Mouse (Mus musculus) ovary, adult 18-20 months (tissue): Measurements from ENCODE around the gene Asxl1.
A peak's percentile ranks its signal among the peaks of the same experiment; 100 is the strongest.

Experiments
- DNase-seq: peaks from one replicate; pipeline ENCODE4 v3.0.0; 2022; ENCODE audit warnings: low spot score, mixed read lengths

The Asxl1 gene

DNA sequence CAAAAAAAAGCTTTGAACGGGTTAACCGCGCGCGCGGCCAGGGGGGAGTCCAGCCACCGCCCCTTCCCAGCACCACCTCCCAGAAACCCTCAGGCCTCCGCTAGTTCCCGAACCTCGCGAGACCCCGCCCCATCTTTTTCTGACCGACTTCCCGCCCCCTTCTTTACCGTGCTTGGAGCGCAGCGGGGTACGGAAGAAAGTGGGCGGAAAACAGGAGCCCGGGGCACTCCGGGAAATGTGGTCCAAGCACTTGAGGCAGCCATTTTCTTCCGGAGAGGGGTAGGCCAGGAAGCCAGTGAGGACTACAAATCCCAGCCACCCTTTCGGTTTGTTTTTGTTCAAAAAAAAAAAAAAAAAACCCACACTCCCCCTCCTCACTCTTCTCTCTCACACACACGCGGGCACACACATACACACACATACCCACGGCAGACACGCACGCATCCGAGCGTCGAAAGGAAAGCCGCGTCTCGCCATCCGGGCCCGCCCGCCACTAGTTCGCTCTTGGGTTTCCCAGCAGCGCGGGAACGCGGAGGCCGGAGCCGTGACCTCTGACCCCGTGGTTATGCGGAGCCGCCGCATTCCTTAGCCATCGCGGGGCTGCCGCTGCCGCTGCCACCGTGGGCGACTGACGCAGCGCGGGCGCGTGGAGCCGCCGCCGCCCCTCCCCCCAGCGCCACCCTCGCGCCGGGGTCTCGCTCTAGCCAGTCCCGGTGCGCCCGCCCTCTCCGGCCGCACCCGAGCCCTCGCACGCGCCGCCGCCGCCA, at the start of gene Asxl1:
Gene Asxl1, plus strand, starts transcription at position 376 of the 767 bp plus-strand sequence.
- peak; percentile 98 for DNase-seq

DNA sequence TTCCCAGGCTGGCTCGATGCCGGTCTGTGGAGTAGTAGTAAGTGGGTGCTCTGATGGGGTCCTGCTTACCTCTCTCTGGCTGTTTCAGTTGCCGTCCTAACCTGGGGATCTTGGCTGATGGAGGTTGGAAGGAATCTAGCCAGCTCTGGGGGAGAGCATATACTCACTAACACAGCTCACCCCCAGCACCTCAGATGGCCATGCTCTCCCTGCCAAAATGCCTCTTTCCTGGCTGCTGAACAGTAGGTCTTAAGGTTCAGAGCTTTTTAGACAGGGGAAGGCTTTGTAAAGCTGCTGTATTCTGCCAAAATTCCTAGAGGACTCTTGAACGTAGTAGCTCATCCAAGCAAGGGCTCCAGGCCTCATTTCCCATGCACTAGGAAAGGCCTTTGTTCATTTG, 47.9 kb upstream of the Asxl1 start:
- DNase-seq, result no peak

DNA sequence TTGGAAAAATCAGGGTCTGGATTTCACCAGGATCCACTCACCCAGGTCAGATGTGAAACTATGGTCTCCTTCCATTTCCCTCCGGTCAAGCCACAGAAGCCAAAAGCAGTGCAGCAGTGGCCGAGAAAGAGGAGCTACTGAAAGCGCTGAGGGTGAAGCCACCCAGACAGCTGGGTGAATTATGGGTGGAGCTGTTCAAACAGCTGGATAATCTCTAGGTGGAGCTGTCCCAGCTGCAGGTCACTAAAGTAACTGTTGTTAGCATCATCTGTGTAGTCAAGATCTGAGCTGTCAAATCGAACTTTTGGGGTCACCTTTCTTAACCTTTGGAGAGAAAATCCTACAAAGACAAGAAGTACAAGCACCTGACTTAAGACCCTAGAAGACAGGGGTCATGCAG, 47.2 kb upstream of the Asxl1 start:
- DNase-seq, result no peak

DNA sequence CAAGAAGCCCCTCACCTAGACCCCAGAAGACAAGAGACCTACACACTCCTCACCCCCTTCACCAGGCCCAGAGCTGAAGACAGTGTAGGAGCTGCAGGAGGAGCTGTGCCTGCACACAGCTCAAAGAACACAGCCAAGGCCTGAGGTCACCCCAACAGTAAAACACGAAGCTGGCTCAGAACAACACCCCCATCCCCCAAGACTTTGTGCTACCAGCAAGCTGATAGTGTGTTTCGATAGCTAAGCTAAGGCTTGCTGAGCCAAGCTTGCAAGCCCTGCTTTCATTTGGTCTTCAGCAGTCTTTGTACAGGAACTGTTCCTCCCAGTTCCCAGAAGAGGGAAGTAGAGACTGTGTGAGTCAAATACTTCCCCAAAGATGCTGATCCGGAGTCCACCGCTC, 46.8 kb upstream of the Asxl1 start:
- DNase-seq, result peak; percentile 46

DNA sequence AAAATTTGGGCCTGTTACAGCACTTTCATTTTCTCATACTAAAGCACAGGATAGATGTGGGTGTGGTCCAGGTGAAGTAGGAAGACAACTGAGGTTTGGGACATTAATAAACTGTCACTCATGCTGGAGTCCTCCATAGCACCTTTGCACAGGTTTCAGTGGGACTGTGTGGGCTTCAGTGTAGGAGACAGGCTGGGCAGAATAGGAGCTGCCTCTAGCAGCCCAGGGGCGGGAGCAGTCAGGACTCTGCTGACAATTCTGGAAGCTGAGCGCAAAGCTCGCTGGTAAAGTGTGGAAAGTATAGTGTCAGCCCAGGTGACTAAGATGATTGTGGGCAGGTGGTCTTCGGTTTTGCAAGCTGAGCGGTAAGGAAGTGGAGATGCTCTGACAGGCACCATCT, 44.5 kb upstream of the Asxl1 start:
- no peak for DNase-seq

DNA sequence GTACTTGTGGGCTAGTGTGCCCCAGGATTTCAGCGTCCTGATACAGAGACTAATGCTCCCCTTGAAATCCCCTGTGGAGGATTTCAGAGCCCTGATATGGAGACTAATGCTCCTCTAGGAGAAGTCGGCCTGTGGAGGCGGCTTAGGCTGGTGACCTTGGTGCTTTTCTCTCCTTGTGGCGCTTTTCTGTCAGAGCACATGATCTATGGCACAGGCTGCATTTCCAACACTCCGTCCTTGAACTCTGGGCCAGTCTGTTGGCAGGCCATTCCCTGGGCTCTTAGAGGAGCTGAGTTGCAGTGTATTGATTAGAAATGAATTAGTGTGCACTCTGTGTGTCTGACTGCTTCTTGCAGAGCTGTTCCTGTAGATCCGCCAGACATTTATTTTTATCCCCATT, 40.4 kb upstream of the Asxl1 start:
- peak; percentile 81 for DNase-seq

DNA sequence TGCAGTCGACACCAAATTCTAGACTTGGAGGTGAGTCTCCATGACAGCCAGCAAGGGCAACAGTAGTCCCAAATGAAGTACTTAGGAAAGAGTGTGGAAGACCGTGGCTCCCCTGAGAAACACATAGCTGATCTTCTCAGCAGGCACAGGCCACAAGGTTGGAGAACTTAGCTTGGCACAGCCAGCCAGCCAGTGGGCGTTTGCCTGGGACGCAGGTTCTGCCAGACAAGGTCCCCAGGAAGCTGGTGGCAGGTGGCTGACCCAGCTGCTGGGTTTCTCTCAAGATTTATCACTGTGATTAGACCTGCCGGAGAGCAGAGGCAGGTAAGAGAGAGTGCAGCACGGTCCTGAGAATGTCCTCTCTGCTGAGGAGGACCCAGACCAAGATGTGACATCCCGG, 37.0 kb upstream of the Asxl1 start:
- no peak for DNase-seq

DNA sequence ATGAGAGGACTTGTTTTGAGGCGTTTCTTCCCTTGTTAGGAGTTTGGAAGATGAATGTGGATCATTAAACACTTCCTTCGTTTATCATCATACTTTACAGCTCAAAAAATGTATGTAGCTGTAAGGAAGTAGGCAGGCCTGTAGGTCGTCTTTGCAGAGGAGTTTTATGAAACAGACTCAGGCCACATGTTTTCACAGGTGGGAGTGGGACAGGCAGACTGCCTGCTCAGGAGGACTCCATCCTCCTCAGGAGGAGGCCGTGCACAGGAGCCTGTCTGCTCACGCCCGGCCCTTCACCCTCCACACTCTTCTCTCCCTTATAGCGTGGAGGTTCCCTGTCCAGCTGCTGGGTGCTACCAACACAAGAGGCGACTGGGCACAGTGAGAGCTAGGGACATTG, 36.5 kb upstream of the Asxl1 start:
- DNase-seq, result no peak

DNA sequence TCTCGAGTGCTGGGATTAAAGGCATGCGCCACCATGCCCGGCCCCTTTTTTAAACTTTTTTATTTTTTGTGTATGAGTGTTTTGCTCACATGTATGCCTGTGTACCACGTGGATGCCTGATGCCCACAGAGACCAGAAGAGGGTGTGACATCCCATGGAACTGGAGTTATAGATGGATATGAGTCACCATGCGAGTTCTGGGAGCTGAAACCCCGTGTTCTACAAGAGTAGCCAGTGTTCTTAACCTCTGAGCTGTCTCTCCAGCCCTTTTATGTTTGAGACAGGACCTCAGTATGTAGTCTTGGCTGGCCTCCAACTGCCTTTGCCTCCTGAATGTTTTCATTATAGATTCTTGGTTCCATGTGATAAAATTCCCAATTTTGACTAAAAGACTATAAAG, 35.4 kb upstream of the Asxl1 start:
- DNase-seq, result no peak

DNA sequence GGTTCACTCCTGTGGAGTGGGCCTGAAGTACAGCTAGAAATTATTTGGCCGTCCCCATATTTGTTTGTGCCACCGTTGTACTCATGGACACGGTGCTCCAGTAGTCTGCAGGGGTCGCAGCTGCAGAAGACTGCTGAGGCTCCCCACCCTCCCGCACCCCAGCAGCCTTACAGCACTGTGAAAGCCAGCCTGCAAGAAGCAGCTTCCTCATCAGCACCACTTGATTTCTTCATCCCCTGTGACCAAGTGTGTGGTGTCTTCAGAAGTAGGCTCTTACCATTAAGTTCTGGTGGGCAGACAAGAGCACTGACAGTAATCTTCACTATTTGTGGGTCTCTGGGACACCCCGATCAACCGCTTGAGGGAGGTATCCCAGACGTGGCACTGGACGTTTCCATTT, 32.7 kb upstream of the Asxl1 start:
- DNase-seq, result no peak

DNA sequence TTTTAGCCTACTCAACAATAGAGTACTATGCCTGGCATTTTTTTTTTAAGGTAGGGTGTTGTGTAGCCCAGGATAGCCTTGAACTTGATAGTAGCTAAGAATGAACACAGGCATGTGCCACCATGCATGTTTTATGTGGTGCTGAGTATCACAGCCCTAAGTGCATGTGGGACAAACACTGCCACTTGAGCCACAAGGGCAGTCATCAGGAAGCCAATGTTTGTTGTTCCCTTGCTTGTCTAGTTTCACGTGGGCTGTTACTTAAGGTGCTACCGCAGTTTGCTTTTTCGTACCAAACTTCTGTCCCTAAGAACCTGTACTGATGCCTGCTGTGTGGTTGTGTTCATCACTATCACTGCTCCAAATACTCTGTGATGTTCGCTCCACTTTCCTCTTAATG, 27.2 kb upstream of the Asxl1 start:
- no peak for DNase-seq

DNA sequence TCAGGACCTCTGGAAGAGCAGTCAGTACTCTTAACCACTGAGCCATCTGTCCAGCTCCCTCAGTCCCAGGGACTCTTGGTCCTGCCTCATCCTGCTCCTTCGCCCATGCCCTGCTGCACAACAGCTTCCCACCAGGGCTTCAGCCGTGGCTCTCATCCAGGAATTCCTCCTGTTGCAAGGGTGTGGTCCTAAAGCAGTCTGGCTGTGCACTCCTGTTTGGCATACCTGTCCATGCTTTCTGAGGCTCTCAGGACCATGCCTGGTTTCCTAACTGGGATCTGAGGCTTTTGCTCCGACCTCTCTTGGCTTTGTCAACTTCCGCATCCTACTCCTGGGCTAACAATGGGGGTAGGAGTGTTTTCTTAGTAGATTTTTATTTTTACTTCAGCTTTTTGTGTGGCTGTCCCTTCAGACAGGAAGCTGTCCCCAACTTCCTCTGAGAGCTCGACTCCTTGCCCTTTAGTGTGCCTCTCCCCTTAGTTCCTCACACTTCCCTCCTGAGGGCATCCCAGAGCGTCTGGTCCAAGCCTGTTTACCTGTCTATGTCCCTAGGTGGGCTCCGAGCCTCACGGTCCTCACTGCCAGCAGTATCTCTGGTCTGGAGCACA, 26.5 kb upstream of the Asxl1 start:
- no peak for DNase-seq

DNA sequence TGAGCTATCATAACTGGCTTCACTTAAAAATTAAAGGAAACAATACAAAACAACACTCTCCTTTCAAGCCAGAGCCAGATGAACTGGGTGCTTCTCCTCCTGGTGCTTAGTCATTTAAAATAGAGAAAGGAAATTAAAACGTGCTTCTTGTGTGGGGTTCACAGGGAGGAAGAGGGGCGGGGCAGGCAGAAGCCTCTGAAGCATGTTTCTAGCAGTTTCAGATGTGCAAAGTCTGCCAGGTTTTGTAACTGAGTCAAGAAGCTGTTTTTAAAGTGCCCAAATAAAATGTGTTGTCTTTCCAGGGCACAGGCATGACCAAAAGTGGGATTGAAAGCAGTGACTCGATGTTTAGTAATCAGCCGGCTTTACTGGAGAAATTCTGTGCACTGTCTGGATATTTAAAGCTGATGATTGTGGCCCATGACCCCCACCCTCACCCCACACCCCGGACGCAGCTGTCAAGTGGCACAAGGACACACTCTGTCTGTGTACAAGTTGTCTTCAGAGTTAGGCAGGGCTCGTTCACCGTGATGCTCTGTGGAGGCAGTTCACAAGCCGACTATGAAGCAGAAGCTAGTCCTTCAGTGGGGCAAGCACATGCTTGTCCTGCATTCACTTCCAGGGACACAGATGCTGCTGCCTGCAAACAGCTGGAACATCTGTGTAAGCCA, 19.8 kb upstream of the Asxl1 start:
- DNase-seq, result no peak

DNA sequence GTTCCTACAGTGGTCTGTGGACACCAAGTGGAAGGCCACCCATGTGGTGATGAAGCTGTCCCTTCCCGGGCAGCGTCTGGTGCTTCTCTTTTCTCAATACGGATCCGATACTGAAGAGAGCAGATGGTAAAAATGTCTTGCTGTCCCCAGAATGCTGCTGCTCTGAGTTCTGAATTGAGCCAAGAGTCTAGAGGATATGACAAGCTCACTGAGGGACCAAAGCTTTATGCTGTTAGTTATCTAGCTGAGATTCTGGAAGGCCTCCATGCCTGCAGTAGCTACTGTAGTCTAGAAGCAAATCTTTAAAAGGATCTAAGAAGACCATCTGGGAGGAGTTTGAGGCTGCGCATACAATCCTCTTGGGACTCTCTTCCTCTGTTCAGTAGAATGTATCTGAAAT, 13.4 kb upstream of the Asxl1 start:
- no peak for DNase-seq

DNA sequence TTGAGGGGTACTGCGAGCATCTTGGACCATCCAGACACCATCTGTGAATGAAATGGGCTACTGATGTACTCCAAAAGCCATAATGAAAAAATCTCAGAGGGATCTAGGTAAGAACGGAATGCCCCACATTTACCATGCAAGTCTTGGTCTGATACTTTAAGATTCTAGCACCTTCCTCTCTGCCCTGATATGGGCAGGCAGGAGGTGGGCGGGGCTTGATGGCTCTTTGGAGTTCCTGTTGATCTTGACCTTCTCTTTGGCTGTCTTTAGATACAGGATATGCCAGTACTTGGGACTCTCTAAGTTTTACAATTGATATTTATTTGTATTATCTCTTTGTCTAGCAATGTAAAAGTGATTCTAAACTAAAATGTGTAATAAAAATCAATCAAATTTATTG, 12.6 kb upstream of the Asxl1 start:
- no peak for DNase-seq

DNA sequence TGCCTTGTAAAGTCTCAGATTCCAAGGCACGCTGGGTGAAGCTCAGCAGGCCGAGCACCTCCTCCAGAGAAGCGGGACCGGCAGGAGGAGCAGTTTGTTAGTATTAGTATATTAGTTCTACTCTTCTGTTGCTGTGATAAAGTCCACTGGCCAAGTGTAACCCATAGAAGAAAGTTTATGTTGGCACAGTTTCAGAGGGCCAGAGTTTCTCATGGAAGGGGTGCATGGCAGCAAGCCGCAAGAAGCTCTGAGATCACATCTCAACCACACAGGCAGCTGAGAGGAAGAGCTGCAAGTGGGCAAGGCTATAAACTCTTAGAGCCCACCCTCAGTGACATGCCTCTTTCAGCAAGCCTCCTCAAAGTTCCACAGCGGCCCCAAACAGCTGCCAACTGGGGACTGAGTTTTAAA, 11.8 kb upstream of the Asxl1 start:
- no peak for DNase-seq

DNA sequence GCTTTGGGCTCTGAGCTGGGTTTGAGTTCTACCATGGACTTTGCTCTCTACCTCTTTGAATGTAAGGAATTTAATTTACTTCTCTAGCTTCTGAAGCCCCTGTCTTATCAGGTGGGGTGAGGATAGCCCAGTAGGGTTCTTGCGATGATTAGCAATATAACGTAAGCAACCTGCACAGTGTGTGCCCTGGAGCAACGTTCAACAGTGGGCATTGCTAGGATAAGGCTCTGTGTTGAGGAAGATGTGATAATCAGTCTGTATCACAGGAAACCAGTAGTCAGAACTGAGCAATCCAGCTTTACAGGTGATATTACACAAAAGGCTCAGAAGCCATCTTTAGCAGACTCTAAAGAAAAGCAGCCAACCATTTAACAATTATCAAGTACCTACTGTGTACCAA, 11.3 kb upstream of the Asxl1 start:
- no peak for DNase-seq

DNA sequence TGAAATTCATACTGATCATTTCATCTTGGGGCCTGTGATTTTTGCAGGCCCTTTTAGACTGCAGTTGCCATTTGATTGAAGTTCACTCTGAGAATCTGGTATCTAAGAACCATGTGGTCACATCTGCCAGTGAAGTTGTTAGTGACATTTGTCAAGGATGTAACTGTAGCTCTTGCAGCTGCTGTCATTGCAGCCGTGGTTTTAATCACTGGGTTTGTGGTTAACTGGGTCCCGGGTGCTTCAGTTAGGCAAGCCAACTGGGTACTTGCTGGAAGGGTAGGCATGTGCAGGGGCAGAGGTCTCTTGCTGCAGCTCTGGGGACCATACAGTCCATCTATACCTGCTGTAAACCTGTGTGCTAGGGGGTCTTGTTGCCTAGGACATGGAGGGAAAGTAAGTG, 9.5 kb upstream of the Asxl1 start:
- no peak for DNase-seq

DNA sequence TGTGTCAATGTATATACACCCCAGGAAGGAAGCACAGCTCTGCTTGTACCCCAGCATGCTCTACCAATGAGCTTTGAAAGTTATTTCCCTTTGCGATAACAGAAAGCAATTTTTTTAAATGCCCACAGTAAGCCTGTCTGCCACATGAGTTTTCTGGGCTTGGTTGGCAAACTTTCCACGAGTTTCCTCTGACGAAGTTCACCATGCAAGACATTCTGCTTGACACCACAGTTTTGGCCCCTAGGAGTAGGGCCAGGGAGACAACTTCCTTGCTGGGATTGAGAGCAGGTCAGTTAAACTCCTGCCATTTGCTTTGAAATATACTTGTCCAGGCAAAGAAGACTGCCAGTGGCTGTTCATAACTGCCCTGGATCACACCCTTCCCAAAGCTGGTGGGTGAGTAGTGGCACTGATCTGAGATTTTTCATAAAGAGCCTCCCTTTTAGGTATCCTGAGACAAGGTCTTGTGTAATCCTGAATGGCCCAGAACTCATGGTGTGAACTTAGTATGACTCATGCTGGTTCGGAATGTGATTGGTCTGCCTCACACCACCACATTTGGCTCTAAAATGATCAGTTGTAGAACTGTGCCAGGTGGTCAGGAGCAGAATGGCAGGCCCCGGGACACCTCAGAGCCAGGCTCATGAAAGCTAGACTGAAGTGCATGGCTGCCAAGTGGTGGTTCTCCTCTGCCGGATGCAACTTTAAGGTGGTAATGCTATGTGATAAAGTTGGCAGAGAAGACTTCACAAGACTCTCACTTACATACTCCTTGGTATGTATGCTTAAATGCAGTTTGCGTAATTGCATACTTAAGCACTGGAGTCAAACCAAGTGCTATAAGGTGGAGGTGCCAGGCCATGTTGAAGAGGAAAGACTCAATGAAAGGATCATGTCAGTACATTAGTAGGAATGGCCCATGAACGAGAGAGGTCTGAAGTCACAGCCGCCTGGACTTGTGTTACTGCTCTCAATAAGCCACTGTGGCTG, 7.0 kb upstream of the Asxl1 start:
- DNase-seq, result no peak

DNA sequence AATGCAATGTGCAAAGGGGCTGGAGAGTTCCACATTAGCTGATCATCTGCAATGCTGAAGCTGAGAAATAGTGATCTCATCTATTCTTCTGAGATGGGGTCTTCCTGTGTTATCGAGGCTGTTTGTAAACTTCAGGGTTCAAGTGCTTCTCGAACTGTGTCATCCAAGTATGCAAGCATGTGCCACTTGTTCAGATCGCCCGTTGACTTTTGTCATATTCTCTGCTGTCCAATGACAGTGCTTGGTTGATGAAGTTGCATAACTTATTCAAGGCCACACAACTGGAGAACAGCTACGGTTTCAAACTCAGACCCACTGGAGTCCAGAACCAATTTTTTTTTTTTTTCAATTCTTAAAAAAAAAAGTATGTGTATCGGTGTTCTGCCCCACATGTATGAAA, 3.5 kb upstream of the Asxl1 start:
- no peak for DNase-seq

DNA sequence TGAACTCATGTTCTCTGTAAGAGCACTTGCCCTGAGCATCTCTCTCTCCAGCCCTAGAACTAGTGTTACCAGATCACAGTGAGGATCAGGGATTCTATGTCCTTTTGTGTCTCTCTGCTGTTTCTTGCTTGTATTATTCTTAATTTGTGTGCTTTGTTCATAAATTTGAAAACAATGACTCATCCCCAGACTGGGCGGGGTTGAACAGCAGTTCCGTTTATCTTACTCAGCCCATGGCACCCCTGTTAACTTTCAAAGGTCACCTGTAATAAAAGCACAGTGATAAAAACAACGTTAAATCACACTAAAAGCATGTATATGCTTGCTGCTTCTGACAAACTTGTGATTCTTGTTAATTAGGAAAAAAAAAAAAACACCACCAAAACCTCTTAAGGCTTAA, 3.0 kb upstream of the Asxl1 start:
- no peak for DNase-seq

DNA sequence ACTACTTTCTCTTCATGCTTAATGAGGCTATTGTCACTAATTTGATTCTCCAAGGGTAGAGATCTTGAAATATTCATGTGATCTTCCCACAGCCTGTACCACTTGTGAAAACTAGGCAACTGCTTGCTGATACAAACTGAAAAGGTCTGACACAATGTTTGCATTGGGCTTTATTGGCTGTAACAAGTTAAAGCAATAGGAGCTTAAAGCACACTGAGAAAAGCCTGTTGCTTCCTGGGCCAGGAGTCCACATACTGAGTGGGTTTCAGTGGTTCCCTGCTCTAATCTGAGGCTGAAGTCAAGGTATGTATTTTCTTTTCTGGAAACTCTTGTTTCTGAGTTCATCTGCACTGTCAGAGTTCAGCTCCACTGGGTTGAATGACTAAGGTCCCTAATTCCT, 2.4 kb upstream of the Asxl1 start:
- no peak for DNase-seq
